Mouse (Mus musculus) stomach, postnatal 0 days (tissue): ENCODE results near the gene Mad1l1.

ENCODE experiments used
- CTCF ChIP-seq: IDR thresholded peaks from 2 replicates; pipeline ENCODE4 v1.5.1; 2016; ENCODE audit warnings: antibody characterized with exemption, low read depth, mild to moderate bottlenecking, moderate library complexity
- EP300 ChIP-seq: optimal IDR thresholded peaks from 2 replicates; pipeline ENCODE3; 2016; ENCODE audit warnings: antibody characterized with exemption

GRCm38 (mm10) chr5:140238880-140239279, 82.5 kb downstream of the Mad1l1 start:
- TF ChIP-seq CTCF (no peak), EP300 (no peak)
